Mouse (Mus musculus): ENCODE results near the gene S100a3.

S100a3 gene

DNA sequence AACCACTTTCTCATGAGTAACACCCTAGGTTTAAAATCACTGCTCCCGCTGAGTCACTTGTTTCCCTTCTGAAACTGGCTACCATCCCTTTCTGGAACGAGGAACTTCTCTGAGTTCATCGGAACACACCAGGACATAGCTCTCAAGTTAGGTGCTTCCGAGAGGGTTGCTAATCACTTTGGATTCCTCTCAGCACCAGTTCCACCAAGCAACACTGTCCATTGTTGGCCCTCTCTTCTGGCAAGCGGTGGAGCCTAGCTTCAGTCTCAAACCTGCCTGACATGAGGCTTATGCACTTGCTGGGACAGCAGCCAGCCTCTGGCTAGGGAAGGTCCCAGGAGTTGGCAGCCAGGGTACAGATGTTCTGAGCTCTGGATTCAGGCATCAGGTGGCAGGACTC is 14.3 kb downstream of the S100a3 start:
- CTCF ChIA-PET = no interaction called here

DNA sequence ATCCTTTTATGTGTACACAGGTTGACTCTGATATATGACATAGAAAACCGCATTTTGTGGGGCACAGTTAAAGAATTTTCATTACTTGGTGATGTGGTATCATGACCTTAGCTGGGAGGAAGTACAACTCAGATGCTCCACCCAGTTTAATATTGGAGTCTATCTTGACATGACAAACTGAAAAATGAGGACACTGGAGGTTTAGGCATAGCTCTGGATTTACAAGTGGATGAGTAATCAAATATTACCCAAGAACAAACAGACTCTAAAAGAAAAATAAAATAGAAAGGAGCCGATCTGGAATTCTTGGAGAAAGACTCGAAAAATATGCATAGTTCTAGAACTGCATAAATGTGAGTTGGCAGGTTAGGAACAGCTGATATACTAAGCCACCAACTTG is 14.9 kb downstream of the S100a3 start:
- CTCF ChIA-PET = no interaction called here

DNA sequence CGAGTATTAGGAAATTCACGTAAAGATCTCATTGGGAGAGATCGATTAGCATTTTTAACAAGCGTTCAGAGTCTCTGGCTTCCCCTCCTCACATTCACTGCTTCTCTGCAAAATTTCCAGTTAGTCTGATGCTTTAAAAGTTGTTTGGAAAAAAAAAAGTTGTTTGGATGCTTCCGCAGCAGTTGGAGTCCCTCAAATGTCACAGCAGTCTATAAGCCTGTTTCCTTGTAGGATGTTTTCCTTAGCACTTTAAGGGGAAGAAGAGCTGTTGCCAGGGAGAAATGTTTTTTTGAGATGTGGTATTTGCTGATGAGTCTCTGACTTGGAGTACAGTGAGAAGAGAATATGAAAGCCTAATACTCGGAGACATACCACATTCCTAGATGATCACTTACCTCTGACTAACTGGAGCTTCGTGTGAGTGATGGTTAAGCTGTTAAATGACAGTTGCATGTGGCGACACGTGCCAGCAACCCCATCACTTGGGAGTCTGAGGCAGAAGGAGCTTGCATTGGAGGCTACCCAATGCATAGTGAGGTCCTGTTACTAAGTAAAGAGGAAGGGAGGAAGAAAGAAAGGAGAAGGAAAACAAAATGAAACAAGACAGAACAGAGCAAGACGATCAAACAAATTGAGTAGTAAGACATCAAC is 16.1 kb downstream of the S100a3 start:
- CTCF ChIA-PET = no interaction called here

DNA sequence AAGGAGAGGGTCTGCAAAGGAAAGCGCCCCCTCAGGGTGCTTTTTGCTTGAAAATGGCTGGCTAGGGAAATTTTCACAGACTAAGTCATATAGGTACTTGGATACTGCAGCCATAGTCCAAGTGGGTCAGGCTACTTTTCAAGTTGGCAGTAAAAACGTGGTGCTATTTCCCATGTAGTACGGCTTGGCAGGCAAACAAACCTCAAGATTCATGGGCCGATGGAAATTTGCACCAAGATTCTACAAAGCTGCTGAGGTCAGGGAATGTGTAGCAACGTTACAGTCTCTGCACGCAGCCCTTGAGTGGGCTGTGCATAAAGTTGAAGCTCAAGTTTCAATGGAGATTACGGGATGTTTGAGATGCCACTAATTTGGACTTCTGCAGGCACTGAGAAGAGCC is 19.1 kb downstream of the S100a3 start:
- CTCF ChIA-PET = no interaction called here

DNA sequence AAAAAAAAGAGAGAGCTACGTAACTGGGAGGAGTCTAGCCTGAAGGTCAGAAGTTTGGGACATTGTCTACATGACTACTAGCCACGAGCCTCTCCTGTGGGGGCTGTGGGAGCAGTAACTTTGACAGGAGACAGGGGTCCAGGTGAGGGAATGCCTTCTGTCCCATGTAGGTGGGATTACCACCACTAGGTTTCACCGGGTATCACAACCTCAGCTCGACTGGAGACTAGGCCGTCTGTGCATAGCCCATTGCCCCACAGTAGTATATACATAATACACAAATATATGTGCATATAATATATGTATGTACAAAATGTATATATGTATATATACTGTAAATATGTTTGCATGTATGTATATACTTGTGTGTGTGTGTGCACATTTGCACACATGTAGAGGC is 20.8 kb downstream of the S100a3 start:
- CTCF ChIA-PET = interaction anchor here (0.5 kb wide), 1 partner anchor 23 kb away, joined by 3 read pairs; no protein-coding TSS in a partner anchor

- CTCF ChIA-PET = interaction anchor here (0.8 kb wide), 1 partner anchor 33 kb away, joined by 8 read pairs; no protein-coding TSS in a partner anchor
Observed at GRCm38 (mm10) chr3:90582156-90582555, 21.8 kb downstream of the S100a3 start.

DNA sequence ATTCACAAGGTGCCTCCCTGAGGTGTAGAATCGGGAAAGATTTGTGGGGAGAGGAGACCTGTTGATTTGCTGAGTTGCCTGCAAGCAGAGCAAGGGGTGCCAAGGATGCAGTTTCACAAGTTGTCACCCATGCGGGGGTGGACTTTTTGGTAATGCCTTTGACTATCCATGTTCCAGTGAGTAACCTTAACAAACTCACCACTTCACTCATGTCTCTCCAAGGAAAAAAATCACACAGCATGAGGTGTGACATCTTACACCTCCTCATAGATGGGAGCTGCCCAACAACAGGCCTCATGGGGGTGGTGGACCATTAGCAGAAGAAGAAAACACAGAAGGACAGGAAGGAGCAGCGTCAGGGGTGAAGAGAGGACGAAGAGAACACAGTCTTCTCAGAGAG is 22.2 kb downstream of the S100a3 start:
- CTCF ChIA-PET = interaction anchor here (0.8 kb wide), 1 partner anchor 33 kb away, joined by 8 read pairs; no protein-coding TSS in a partner anchor

DNA sequence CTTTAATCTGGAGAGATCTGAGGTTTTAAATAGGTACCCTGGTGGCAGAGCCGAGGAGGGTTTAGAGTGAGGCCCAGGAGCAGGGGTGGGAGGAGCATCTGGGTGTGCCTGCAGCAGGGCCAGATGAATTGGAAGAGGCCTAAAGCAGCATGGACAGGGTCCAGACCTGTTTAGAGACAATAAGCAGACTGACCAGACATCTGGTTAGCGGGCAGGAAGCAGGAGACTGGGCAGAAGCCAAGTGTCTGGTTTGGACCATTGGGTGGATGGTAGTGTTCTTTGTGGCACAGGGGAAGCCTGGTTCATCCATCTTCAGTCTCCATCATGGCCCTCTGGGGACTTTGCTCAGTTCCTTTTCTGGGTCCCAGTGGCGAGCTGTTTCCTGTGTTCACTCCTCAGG is 23.5 kb downstream of the S100a3 start:
- CTCF ChIA-PET = no interaction called here

GRCm38 (mm10) chr3:90585595-90585994 is 25.2 kb downstream of the S100a3 start:
- CTCF ChIA-PET = interaction anchor here (1.0 to 3.2 kb wide), 2 partner anchors 29 to 125 kb away, joined by 3 to 20 read pairs; no protein-coding TSS in a partner anchor

DNA sequence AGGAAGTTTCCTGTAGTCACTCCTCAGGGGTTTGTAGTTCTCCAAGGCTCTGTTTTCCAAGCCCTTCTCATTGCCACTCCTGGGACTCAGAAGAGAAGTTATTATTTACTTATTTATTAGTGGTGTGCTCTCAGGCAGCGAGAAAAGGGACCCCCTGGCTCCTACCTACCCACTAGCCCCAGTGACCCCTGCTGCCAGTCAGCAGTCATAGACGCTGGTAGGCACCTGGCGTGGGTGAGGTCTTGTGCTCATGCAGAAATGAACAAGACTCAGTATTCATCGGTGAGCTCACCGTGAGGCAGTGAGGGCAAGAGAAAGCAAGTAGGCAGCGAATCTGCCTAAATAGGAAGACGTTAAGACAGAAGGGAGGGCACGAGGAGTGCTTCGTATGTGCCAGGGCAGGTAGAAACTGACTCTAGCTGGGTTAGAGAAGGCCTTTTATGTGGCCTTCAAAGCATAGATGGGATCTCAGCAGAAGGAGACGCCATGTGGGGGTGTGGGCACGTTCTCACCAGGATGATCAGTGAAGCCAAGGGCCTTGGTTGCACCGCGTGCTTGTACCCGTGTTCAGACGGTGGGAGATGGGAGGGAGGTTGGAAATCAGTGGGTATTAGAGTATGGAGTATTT is 25.8 kb downstream of the S100a3 start:
- CTCF ChIA-PET = interaction anchor here (1.7 to 3.2 kb wide), 2 partner anchors 26 to 29 kb away, joined by 8 to 20 read pairs; partner anchors contain the start of gene S100a6

DNA sequence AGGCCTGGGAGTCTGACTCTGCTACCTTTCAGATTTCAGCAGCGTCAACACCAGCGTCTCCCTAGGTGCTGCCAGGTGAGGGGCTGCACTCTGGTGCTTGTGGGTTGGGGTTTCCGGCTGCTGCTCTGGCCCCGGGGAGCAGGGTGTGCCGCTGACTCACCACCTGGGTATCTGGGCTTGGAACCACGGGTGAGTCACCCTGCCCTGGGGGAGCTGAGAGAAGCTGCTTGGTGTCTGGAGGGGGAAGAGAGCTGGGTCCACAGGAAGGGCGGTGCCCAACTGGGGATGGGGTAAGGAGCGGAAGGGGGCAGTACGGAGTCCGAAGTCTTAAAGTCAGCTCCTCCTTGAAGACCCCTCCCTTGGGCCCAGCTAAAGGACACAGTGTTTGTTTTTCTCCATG is 26.5 kb downstream of the S100a3 start:
- CTCF ChIA-PET = interaction anchor here (0.8 to 3.2 kb wide), 3 partner anchors 22 to 28 kb away, joined by 3 to 20 read pairs (median 8); partner anchors contain the start of gene S100a6

DNA sequence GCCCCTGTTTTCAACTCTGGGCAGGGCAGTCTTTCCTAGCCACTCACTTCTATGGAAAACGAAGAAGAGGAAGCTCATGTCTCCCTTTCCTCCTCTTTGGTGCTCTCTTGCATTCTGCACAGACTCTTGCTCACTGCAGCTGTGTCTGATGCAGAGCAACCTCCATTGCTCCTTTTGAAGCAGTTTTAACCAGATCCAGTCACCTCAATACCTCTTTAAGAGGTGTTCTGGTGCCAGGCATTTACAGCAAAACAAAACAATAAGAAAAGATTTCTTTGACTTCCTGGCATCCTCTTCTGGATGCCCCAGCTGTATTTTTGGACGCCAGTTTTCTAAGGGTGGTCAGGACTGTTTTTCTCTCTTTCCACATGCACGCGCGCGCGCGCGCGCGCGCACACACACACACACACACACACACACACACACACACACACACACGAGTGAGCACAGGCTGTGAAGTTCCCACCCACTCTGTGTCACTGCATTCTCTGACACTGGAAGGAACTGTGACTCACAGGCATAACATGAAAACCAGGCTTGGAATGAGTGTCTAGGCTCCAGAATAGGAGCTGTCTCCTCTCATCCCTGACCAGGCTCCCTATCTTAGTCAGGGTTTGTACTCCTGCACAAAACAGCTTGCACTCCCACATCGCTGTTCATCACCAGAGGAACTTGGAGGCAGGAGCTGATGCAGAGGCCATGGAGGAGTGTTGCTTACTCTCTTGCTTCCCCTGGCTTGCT is 27.2 kb downstream of the S100a3 start:
- CTCF ChIA-PET = interaction anchor here (0.7 to 3.2 kb wide), 4 partner anchors 19 to 28 kb away, joined by 3 to 20 read pairs (median 6); partner anchors contain the start of gene S100a6

DNA sequence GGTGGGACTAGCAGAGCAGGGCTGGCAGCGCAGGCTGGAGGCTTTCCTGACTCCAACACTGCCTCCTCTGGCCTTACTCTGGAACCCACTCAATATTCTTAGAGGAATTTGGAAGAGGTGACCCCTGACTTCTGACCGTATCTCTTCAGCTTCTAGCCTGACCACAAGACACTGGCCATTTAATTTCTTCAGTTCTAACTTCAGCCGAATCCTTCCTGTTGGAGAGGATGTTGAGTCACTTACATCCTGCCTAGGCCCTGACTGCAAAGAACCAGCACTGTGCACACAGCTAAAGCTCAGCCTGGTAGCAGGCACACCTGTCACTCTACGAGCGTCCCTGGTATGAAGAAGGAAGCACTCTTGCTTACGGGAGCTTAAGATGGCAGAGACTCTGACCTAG is 29.0 kb downstream of the S100a3 start:
- CTCF ChIA-PET = no interaction called here

- CTCF ChIA-PET = no interaction called here
Observed at GRCm38 (mm10) chr3:90589947-90590346, 29.6 kb downstream of the S100a3 start, which contains the start of gene S100a2. Gene S100a2 (plus strand): TSS chr3:90590247.

DNA sequence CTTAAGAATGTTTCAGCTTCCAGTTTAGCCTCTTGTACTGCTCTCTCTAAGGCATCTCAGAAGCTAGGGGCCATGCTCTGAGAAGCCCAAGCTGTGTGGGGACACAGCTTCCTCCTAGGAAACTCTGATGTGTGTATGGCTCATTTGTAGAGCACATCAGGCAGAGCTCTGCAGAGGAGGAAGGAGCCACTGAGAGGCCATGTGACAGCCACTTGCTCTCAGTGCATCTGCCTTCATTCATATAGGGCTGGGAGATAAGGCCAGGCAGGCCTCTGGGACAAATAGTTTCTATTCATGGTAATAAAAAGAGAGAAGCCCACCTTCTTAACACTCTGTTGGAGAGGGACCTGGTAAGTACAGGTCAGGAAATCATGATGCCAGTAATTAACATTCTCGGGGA is 34.1 kb downstream of the S100a3 start:
- CTCF ChIA-PET = interaction anchor here (0.6 kb wide), 1 partner anchor 93 kb away, joined by 3 read pairs; no protein-coding TSS in a partner anchor

DNA sequence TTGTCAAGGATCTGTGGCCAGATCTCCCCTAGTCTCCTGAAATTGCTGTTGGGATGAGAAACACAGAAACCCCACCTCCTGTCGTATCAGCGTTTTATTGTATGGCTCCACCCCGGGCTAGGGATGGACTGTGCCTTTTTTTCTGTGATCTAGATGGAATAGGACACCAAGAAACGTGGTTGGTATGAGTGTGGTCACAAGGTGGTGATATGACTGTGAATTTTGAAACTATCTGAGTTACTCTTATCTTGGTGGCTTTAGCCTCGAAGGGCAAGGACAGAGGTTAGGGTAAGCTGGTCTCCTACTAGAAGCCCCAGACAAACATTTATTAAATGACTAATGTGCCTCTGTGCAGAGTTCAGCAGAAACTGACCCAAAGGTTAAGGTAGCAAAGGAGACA is 35.2 kb downstream of the S100a3 start:
- CTCF ChIA-PET = no interaction called here

DNA sequence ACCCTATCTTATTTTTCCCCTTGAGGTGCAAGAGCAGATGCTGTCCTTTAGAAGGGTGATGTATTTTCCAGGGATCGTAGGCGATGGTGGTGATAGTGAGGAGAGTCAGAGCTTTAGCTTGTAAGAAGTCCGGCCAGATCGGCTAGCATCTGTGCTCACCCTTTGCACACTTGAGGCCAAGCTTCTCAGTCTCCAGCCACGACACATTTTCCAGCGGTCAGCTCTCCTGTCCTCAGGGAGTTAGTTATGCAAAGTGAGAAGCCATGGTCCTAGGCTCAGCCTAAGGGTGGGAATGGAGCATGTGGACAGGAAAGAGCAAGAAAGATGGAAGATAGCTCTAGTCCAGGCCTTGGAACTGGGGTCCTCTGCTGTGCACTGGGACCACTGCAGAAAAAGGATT is 36.4 kb downstream of the S100a3 start:
- CTCF ChIA-PET = no interaction called here

DNA sequence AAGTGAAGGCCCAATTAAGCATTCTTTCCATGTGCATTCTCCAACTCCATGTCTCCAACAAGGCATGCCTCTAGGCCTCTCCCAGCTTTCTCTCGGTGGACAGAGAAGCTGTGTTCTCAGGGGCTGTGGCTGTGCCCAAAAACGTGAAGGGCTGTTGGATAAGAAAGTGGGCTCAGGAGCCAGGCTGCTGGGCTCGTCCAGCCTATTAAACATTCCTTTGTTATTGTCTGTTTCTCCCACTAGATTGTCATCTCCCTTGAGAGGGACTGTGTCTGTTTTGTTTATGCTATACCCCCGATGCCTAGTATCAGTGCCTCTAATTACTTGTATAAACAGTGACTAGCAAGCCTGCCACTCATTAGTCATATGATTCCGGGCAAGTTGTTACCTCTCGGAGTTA is 37.4 kb downstream of the S100a3 start:
- CTCF ChIA-PET = no interaction called here

DNA sequence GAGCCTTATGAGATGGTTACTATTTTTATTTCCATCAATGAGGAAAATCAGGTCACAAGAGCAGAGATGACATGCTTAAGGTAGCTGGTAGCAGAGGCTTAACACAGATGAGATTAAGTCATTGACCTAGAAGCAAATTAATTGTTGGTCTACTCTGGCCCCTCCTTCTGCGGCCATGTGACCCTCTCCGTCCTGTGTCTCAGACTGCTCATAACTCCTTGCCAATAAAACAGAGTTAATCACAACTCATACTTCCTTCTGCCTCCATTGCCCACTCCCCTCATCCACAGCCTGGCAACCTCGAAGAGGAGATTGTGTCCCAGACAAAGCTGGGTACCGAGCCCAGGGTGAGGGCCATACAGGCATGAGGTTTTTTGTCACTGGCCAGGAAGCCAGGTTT is 37.8 kb downstream of the S100a3 start:
- CTCF ChIA-PET = no interaction called here

- CTCF ChIA-PET = no interaction called here
Observed at GRCm38 (mm10) chr3:90599401-90599800, 39.0 kb downstream of the S100a3 start.

- CTCF ChIA-PET = interaction anchor here (0.7 kb wide), 1 partner anchor 12 kb away, joined by 4 read pairs; no protein-coding TSS in a partner anchor
Observed at GRCm38 (mm10) chr3:90600036-90600435, 39.7 kb downstream of the S100a3 start.

GRCm38 (mm10) chr3:90600458-90601195 is 40.2 kb downstream of the S100a3 start:
- CTCF ChIA-PET = interaction anchor here (0.7 kb wide), 1 partner anchor 11 kb away, joined by 4 read pairs; no protein-coding TSS in a partner anchor

Measured in spleen, embryonic (tissue).